Mouse (Mus musculus): ENCODE results near the gene Mmgt2. TPM values are rescaled to one million over a fixed set of nuclear protein-coding genes. Genes with fewer than 3 reads are reported as not detected.
"Not testable (repeated sequence)": the region's sequence is repeated elsewhere in the genome, so short reads cannot be mapped to it uniquely, and the experiment has no call there.

Gene Mmgt2
- polyA plus RNA-seq, 1 experiment = 6.8 TPM

GRCm38 (mm10) chr11:62645732-62646494 is 2.6 kb upstream of the Mmgt2 start:
- TF ChIP-seq CTCF (IDR thresholded peaks at IDR 0.05; ENCODE audit: control insufficient read depth, insufficient read depth, low read length) = no peak
- WGBS = 19% methylated on average over 8 of the region's 8 CpGs
- Histone ChIP-seq H3K4me1 (ENCODE audit: control insufficient read depth, insufficient read depth, low read length) (peaks cover 5% of the 10 kb centered on the region; the same call in 1 of the 2 replicates), H3K4me3 (replicated peaks; ENCODE audit: control insufficient read depth, low read depth, low read length) (no peak overlapping the region), H3K27ac (ENCODE audit: control insufficient read depth, insufficient read depth, low read depth, low read length, poor library complexity) (no peak overlapping the region)

- TF ChIP-seq CTCF (IDR thresholded peaks at IDR 0.05; ENCODE audit: control insufficient read depth, insufficient read depth, low read length) = no peak
- no peak for TF ChIP-seq POLR2A (IDR thresholded peaks at IDR 0.05; ENCODE audit: borderline replicate concordance, control insufficient read depth, low read depth, low read length)
- Histone ChIP-seq H3K27ac (ENCODE audit: control insufficient read depth, insufficient read depth, low read depth, low read length, poor library complexity) (no peak overlapping the region), H3K4me3 (replicated peaks; ENCODE audit: control insufficient read depth, low read depth, low read length) (no peak overlapping the region), H3K4me1 (ENCODE audit: control insufficient read depth, insufficient read depth, low read length) (peaks cover 5% of the 10 kb centered on the region; the same call in 1 of the 2 replicates)
- WGBS = 5% methylated on average over 4 of the region's 4 CpGs
Measured at GRCm38 (mm10) chr11:62646495-62646843, 2.0 kb upstream of the Mmgt2 start.

- H3K4me3 ChIP-seq (replicated peaks; ENCODE audit: control insufficient read depth, low read depth, low read length) = no peak overlapping the region
- H3K4me1 ChIP-seq (ENCODE audit: control insufficient read depth, insufficient read depth, low read length) = peaks cover 5% of the 10 kb centered on the region; the same call in 1 of the 2 replicates
- WGBS = 33% methylated on average over 7 of the region's 7 CpGs
- TF ChIP-seq CTCF (IDR thresholded peaks at IDR 0.05; ENCODE audit: control insufficient read depth, insufficient read depth, low read length) = no peak
- no peak for TF ChIP-seq POLR2A (IDR thresholded peaks at IDR 0.05; ENCODE audit: borderline replicate concordance, control insufficient read depth, low read depth, low read length)
- H3K27ac ChIP-seq (ENCODE audit: control insufficient read depth, insufficient read depth, low read depth, low read length, poor library complexity) = no peak overlapping the region
Measured at GRCm38 (mm10) chr11:62646958-62647515, 1.4 kb upstream of the Mmgt2 start.

GRCm38 (mm10) chr11:62647661-62648590 is 538 bp upstream of the Mmgt2 start, which contains the start of gene Lrrc75a:
Lrrc75a (minus strand) TSS chr11:62648523.
- Histone ChIP-seq H3K27ac (ENCODE audit: control insufficient read depth, insufficient read depth, low read depth, low read length, poor library complexity) (peak within 1 kb of the TSS; percentile 44; the same call in 1 of the 2 replicates), H3K4me3 (replicated peaks; ENCODE audit: control insufficient read depth, low read depth, low read length) (peak within 1 kb of the TSS; percentile 79), H3K4me1 (ENCODE audit: control insufficient read depth, insufficient read depth, low read length) (peaks cover 5% of the 10 kb centered on the region; the same call in 1 of the 2 replicates)
- TF ChIP-seq POLR2A (IDR thresholded peaks at IDR 0.05; ENCODE audit: borderline replicate concordance, control insufficient read depth, low read depth, low read length) (no peak), CTCF (IDR thresholded peaks at IDR 0.05; ENCODE audit: control insufficient read depth, insufficient read depth, low read length) (no peak)
- 1% methylated on average over 69 of the region's 86 CpGs for WGBS

- H3K4me3 ChIP-seq (replicated peaks; ENCODE audit: control insufficient read depth, low read depth, low read length); H3K27ac ChIP-seq (ENCODE audit: control insufficient read depth, insufficient read depth, low read depth, low read length, poor library complexity); H3K4me1 ChIP-seq (ENCODE audit: control insufficient read depth, insufficient read depth, low read length): not testable (repeated sequence)
- 73% methylated on average over 4 of the region's 4 CpGs for WGBS
Measured at GRCm38 (mm10) chr11:62649803-62650202, 1.3 kb downstream of the Mmgt2 start.

DNA sequence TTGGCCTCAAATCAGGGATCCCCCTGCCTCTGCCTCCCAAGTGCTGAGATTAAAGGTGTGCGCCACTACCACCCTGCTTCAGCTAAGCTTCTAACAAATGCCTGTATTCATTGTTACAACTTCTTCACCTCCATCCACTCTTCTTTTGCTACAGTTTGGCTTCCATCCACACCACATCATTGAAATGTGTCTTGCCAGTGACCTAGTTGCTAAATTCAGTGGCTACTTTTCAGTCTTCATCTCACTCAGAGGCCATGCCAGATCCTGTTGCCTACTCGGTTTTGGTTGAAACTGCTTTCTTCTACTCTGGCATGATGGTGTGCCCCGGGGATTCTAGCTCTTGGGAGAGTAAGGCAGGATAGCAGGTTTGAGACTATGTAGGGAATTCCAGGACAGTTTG is 3.1 kb downstream of the Mmgt2 start:
- no peaks in the 10 kb centered on the region for H3K4me1 ChIP-seq (ENCODE audit: control insufficient read depth, insufficient read depth, low read length)
- TF ChIP-seq POLR2A (IDR thresholded peaks at IDR 0.05; ENCODE audit: borderline replicate concordance, control insufficient read depth, low read depth, low read length) = no peak
- TF ChIP-seq CTCF (IDR thresholded peaks at IDR 0.05; ENCODE audit: control insufficient read depth, insufficient read depth, low read length) = no peak
- WGBS = 81% methylated on average over 3 of the region's 3 CpGs
- H3K27ac ChIP-seq (ENCODE audit: control insufficient read depth, insufficient read depth, low read depth, low read length, poor library complexity) = no peak overlapping the region
- H3K4me3 ChIP-seq (replicated peaks; ENCODE audit: control insufficient read depth, low read depth, low read length) = no peak overlapping the region

GRCm38 (mm10) chr11:62652080-62652479 is 3.6 kb downstream of the Mmgt2 start:
- TF ChIP-seq POLR2A (IDR thresholded peaks at IDR 0.05; ENCODE audit: borderline replicate concordance, control insufficient read depth, low read depth, low read length) (no peak), CTCF (IDR thresholded peaks at IDR 0.05; ENCODE audit: control insufficient read depth, insufficient read depth, low read length) (no peak)
- Histone ChIP-seq H3K27ac (ENCODE audit: control insufficient read depth, insufficient read depth, low read depth, low read length, poor library complexity) (no peak overlapping the region), H3K4me1 (ENCODE audit: control insufficient read depth, insufficient read depth, low read length) (no peaks in the 10 kb centered on the region), H3K4me3 (replicated peaks; ENCODE audit: control insufficient read depth, low read depth, low read length) (no peak overlapping the region)
- 85% methylated on average over 3 of the region's 3 CpGs for WGBS

DNA sequence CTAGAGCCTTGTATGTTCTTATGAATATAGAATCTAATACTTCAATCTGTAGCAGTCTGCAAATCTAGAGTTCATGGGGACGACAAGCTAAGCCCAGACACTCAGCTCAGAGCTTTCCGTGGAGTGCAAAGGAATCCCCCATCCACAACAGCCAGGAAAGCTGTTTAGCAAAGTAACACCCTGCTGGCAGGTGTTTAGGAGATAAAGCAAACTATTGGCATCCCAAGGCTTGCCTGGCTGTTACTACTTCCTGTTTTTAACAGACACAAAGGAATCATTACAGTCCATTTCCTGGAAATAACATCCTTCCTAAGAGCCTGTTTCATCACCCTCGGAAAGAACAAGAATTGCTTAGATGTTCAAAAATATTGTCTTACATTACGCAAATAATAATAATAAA is 12.4 kb downstream of the Mmgt2 start:
- Histone ChIP-seq H3K27ac (ENCODE audit: control insufficient read depth, insufficient read depth, low read depth, low read length, poor library complexity) (no peak overlapping the region), H3K4me1 (ENCODE audit: control insufficient read depth, insufficient read depth, low read length) (peaks cover 4% of the 10 kb centered on the region; the same call in 1 of the 2 replicates), H3K4me3 (replicated peaks; ENCODE audit: control insufficient read depth, low read depth, low read length) (no peak overlapping the region)
- WGBS = 46% methylated on average over 4 of the region's 4 CpGs
- TF ChIP-seq CTCF (IDR thresholded peaks at IDR 0.05; ENCODE audit: control insufficient read depth, insufficient read depth, low read length) (no peak), POLR2A (IDR thresholded peaks at IDR 0.05; ENCODE audit: borderline replicate concordance, control insufficient read depth, low read depth, low read length) (no peak)

Data from bone marrow, adult 2 months (tissue).